Mouse (Mus musculus): ENCODE data around the gene Agrn.

DNA sequence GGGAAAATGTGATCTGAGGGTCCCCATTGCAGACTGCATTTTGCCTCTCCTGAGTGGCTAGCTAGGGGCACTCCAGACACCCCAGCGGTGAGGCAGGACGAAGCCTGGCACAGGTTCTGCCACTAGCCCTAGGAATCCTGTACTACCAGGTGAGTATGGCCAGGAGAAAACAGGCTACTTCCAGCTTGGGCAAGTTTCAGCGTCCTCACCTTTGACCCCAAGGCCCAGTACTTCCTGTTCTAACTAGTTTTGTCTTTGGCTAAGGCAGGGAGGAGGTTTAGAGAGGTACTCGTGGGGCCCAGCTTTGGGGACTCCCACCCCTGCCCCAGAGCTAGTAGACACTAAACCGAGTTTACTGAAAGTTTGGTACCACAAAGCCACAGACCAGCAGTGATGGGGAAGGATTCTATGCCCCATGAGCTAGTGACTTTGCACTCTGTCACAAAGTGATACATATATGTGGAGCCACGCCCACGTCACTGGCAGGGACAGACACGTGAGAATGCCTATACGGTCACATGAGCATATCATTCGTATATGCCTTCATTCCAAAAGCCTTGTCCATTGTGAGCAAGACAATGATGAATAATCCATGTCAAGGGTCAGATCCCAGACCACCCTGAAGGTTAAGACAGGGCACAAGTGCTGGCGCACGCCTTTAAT lies 63.2 kb downstream of the Agrn start:
- TF ChIP-seq CTCF (IDR thresholded peaks at IDR 0.05; ENCODE audit: extremely low read depth, insufficient read depth, insufficient read length, insufficient replicate concordance) (no peak), POLR2A (IDR thresholded peaks at IDR 0.05; ENCODE audit: low read depth, low read length) (no peak)
